17 mouse cellular contexts compared by ENCODE assay signal in genomic region chr7:98513251-98513650, GRCm38 (mm10). TPM values are rescaled to one million over a fixed set of nuclear protein-coding genes. Genes with fewer than 3 reads are reported as not detected.
DNase-seq lines count a peak whose midpoint lies in the region; ATAC-seq lines count a peak whose summit lies in the region.
"Had no signal": no experiment of that assay in that cellular context is flagged by ENCODE, and none has a peak within 500 bp of the region (broad histone marks: within the 10 kb centered on the region; RNA-seq: fewer than 3 reads in every experiment).

No protein-coding gene starts in this region.

- H3K9me3 ChIP-seq in heart, embryonic 16.5 days (replicated peaks; ENCODE audit: control insufficient read depth, low read length), result 0 out of 2 replicates have a peak, but pooled peaks cover 2% of the 10 kb centered on the region
- H3K9me3 ChIP-seq: limb, embryonic 13.5 days had no signal

- peak; percentile 86 for ATAC-seq in heart, embryonic 16.5 days (replicated peaks; ENCODE audit: extremely low read depth, insufficient read depth, low FRiP score)
- peak; percentile 98 for ATAC-seq in CD4-positive, CD25-positive, alpha-beta regulatory T cell, adult 4 months
- peak; percentile 98 for ATAC-seq in activated CD4-positive, CD25-positive, alpha-beta regulatory T cell, adult 4 months
- ATAC-seq: forebrain, postnatal 0 days; intestine, postnatal 0 days had no signal

- H3K36me3 ChIP-seq in heart, embryonic 16.5 days (ENCODE audit: control insufficient read depth, insufficient read depth), result no peaks in the 10 kb centered on the region
- H3K36me3 ChIP-seq: limb, embryonic 13.5 days had no signal

- H3K4me1 ChIP-seq in heart, embryonic 16.5 days (ENCODE audit: control insufficient read depth, insufficient read depth, low read length), result no peaks in the 10 kb centered on the region

- intact Hi-C loops in heart, postnatal 36 days (cut with DNase I), result no loop called here

- 49% methylated on average over 3 of the region's 3 CpGs for WGBS in heart, embryonic 16.5 days

- H3K27ac ChIP-seq in heart, embryonic 16.5 days (ENCODE audit: low read length), result no peak overlapping the region
- H3K27ac ChIP-seq: limb, embryonic 13.5 days; liver, embryonic 14.5 days had no signal

- no peak for DNase-seq in heart, postnatal 36 days
- peak; percentile 84 for DNase-seq in thymus, postnatal 14 days
- DNase-seq in layer of hippocampus, adult 9-10 months (ENCODE audit: low spot score), result no peak
- DNase-seq in retina, postnatal 1 day, result no peak
- DNase-seq: adrenal gland, postnatal 14 days; cerebellum, adult 18-20 months; forebrain, postnatal 0 days; kidney, postnatal 25 days; layer of hippocampus, adult 9-11 months; right cerebral cortex, adult 18-20 months had no signal

- no peaks in the 10 kb centered on the region for H3K27me3 ChIP-seq in heart, embryonic 16.5 days (ENCODE audit: control insufficient read depth, insufficient read depth, low read length)
- H3K27me3 ChIP-seq: limb, embryonic 13.5 days had no signal

- no peak overlapping the region for H3K9ac ChIP-seq in heart, embryonic 16.5 days (ENCODE audit: low read length)
- H3K9ac ChIP-seq: forebrain, postnatal 0 days; limb, embryonic 13.5 days; liver, embryonic 14.5 days had no signal

- H3K4me3 ChIP-seq in heart, embryonic 16.5 days (ENCODE audit: low read length), result no peak overlapping the region
- H3K4me3 ChIP-seq: limb, embryonic 13.5 days had no signal

- H3K4me2 ChIP-seq in heart, embryonic 16.5 days (ENCODE audit: low read depth, low read length), result no peak overlapping the region
- H3K4me2 ChIP-seq: limb, embryonic 13.5 days had no signal

RNA-seq across cellular contexts. Expression of gene Lrrc32, which starts 24.2 kb away (rescaled TPM):
- 7.7 and 8.3 TPM in 2 replicates for polyA plus RNA-seq in heart, embryonic 16.5 days (2015; fragmentation: Nextera tagmentation; extraction: Ambion mirVana)
- total RNA-seq in heart, postnatal 36 days (2021), result 10 to 100 TPM; 14.6 to 15.8 TPM
- 10 to 100 TPM; 55.1 to 95.2 TPM for polyA plus RNA-seq in CD4-positive, CD25-positive, alpha-beta regulatory T cell, adult 4 months (2017; shearing (Covaris generic))
- polyA plus RNA-seq in activated CD4-positive, CD25-positive, alpha-beta regulatory T cell, adult 4 months (2017; shearing (Covaris generic)), result 10 to 100 TPM; 57.2 to 89.2 TPM
- total RNA-seq: common myeloid progenitor, adult 5-6 weeks had no signal
